Mouse (Mus musculus) kidney, adult 2 months (tissue): ENCODE data around the gene Hexim2. TPM values are rescaled to one million over a fixed set of nuclear protein-coding genes. Genes with fewer than 3 reads are reported as not detected.

Source experiments
- DNase-seq: peaks from one replicate; pipeline ENCODE4 v3.0.0; 2021
- H3K27ac ChIP-seq: fragments of 200-500 bp; 2 replicates; pipeline ENCODE4 v1.5.1; 2012; ENCODE audit warnings: low read depth, low read length, control low read depth, inconsistent platforms; ENCODE audit not compliant: insufficient read depth
- H3K27me3 ChIP-seq: fragments of 200-500 bp; replicated peaks from 2 replicates; pipeline ENCODE4 v1.6.1; 2012; ENCODE audit warnings: mild to moderate bottlenecking, moderate library complexity, low read length, inconsistent platforms; ENCODE audit not compliant: control insufficient read depth, insufficient read depth
- H3K36me3 ChIP-seq: fragments of 200-500 bp; 2 replicates; pipeline ENCODE4 v1.6.1; 2012; ENCODE audit warnings: mild to moderate bottlenecking, moderate library complexity, low read length, inconsistent platforms; ENCODE audit not compliant: control insufficient read depth, insufficient read depth
- H3K4me1 ChIP-seq: fragments of 200-500 bp; 2 replicates; pipeline ENCODE4 v1.6.1; 2011; ENCODE audit warnings: low read length; ENCODE audit not compliant: control insufficient read depth, insufficient read depth
- H3K4me3 ChIP-seq: fragments of 200-500 bp; 2 replicates; pipeline ENCODE4 v1.5.1; 2011; ENCODE audit warnings: mild to moderate bottlenecking, low read depth, low read length, control low read depth; ENCODE audit not compliant: insufficient read depth
- CTCF ChIP-seq: fragments of 200-500 bp; conservative IDR thresholded peaks from 2 replicates; pipeline ENCODE4 v1.5.1; 2011; ENCODE audit warnings: low read depth, mild to moderate bottlenecking, control low read depth, low read length, moderate library complexity, mixed read lengths; ENCODE audit not compliant: insufficient read depth, insufficient read length
- POLR2A ChIP-seq: fragments of 200-500 bp; IDR thresholded peaks from one replicate; pipeline ENCODE4 v1.6.1; 2011; ENCODE audit warnings: low read depth, low read length, control low read depth
- WGBS: fragments of 180-500 bp; shearing (Covaris S2); methylation state at CpG from one replicate; pipeline ENCODE4 v1.1.7; 2018; 5-methylcytosine and 5-hydroxymethylcytosine counted together
- polyA plus RNA-seq: library from polyadenylated mRNA; depleted of rRNA; stranded (reverse); fragments of >200 nt; gene quantifications from 2 replicates; pipeline ENCODE4 v1.2.3, GENCODE M21; 2012

The Hexim2 gene
- polyA plus RNA-seq, 1 experiment = 4.0 TPM

DNA sequence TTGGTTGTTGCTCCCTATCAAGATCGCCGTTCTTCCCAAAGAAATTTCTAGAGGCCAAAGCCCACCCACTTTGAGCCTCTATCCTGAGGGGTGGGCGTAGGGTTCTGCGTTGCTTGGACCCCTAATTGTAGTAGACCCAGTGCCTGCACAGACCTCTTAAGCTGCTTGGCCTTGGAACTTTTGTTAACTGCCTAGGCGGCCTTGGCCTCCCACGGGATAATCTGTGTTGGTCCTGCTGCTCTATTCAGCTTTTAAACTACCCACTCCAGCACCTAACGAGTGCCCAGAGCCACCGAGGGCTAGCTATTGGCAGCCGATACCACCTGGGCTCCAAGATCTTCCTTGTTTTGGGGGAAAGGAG lies 19.7 kb upstream of the Hexim2 start:
- no peaks in the 10 kb centered on the region for H3K27me3 ChIP-seq
- peak overlapping the region; percentile 65 for H3K27ac ChIP-seq
- TF ChIP-seq CTCF (no peak), POLR2A (no peak)
- H3K4me1 ChIP-seq = peaks cover 21% of the 10 kb centered on the region
- H3K4me3 ChIP-seq = peak overlapping the region; percentile 6; the same call in 1 of the 2 replicates
- peak; percentile 41 for DNase-seq
- H3K36me3 ChIP-seq = no peaks in the 10 kb centered on the region
- WGBS = 33% methylated on average over 9 of the region's 9 CpGs

DNA sequence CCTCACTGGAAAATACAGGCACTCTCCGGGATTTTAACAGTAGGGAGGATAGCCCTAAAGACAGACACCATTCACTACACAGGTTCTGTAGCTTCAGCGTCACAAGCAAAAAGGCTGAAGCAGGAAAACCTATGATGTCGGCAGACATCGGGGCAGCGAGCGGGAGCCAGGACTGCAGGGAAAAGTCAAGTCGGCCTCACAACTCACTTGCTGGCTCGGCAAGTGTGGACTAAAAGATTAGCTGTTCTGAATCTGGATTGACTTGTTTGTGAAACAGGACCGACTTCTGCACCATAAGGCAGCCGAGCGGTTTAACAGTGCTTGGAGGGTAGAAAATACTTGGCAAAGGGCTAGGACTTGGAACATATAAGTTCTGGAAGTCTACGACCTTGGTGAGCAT lies 19.2 kb upstream of the Hexim2 start:
- Histone ChIP-seq H3K27me3 (no peaks in the 10 kb centered on the region), H3K36me3 (no peaks in the 10 kb centered on the region), H3K4me3 (no peak overlapping the region), H3K4me1 (peaks cover 21% of the 10 kb centered on the region), H3K27ac (peak overlapping the region; percentile 65)
- WGBS = 53% methylated on average over 12 of the region's 12 CpGs
- TF ChIP-seq CTCF (no peak), POLR2A (no peak)
- peak; percentile 35 for DNase-seq

- no peaks in the 10 kb centered on the region for H3K36me3 ChIP-seq
- DNase-seq = no peak
- no peaks in the 10 kb centered on the region for H3K27me3 ChIP-seq
- H3K4me3 ChIP-seq = no peak overlapping the region
- WGBS = 70% methylated on average over 4 of the region's 4 CpGs
- H3K4me1 ChIP-seq = peaks cover 24% of the 10 kb centered on the region
- TF ChIP-seq CTCF (no peak), POLR2A (no peak)
- no peak overlapping the region for H3K27ac ChIP-seq
These were observed 18.5 kb upstream of the Hexim2 start for GRCm38 (mm10) chr11:103113771-103114170.

DNA sequence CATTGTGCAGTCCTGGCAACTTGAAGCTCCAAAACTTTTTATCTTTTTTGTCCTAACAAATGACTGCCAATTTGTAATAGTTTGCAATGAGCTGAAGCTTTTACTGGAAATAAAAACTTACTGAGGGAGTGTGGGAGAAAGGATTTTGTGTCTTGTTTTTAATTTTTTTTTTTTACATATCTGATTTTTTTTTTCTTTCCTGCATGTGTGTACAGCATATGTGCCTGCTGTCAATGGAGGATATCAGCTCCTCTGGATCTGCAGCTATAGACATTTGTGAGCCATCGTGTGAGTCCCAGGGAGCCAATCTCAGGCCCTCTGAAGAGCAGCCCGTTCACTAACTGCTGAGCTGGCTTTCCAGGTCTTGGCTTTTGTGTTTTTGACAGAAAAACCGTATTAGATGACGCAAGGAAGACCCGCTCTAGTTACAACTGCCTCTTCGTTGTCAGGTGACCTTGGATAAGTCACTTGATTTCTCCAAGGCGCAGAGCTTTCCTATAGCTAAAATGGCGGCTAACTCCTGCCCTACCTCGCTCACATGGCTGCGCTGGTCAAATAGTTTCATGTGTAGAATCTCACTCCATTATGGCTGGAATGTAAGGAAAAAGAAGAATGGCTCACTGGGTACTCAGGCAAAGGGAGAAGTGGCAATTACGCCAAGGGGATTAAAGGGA lies 17.8 kb upstream of the Hexim2 start:
- WGBS = 85% methylated on average over 11 of the region's 11 CpGs
- H3K27me3 ChIP-seq = no peaks in the 10 kb centered on the region
- peaks cover 24% of the 10 kb centered on the region for H3K4me1 ChIP-seq

DNA sequence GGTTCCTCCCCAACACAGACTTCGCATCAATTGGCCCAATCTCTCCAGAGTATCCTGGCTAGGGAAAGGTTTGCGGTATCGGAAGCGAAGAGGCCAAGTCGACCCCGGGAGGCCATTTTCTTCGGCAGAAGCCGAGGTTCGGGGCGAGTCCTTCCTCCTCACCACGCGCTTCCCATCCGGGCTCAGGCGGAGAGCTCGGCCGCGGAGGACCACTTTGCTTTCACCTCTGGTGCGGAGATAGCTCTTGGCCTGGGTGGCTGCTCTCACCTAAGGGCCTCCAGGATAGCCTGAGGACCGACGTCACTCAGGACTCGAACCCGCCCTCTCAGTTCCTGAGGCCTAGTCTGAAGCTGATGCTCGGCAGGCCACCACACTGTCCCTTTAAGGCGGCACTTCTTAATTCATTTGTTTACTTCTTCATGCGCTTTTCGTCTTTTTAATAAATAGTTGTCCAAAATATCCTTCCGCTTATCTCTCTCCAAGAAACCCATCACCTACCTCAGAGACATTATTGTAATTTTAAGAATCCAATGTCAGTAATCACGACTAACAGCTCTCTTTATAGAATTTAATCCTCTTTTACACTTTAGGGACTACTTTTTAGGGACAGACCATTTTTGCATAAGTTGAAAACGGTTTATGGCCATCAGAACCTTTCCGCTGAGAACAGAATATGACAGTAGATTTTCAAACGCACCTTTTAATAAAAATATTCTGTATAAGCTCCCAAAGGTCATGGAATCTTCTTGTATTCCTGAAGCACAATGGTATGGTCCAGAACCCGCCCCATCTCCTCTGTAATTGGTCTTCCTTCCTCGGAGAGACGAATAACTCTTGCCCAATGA lies 16.8 kb upstream of the Hexim2 start:
- Histone ChIP-seq H3K27me3 (no peaks in the 10 kb centered on the region), H3K36me3 (no peaks in the 10 kb centered on the region), H3K4me1 (peaks cover 24% of the 10 kb centered on the region), H3K4me3 (peak overlapping the region; percentile 98), H3K27ac (peak overlapping the region; percentile 100)
- WGBS = under 1% methylated on average over 34 of the region's 34 CpGs
- DNase-seq = peak; percentile 94
- no peak for TF ChIP-seq CTCF
- peak; percentile 52 for TF ChIP-seq POLR2A

More for the DNA sequence above, 17.8 kb upstream of the Hexim2 start:
- peak overlapping the region; percentile 98 for H3K4me3 ChIP-seq
- TF ChIP-seq CTCF = no peak
- TF ChIP-seq POLR2A = no peak
- peak overlapping the region; percentile 100 for H3K27ac ChIP-seq
- no peak for DNase-seq
- no peaks in the 10 kb centered on the region for H3K36me3 ChIP-seq

GRCm38 (mm10) chr11:103116008-103116818 lies 16.0 kb upstream of the Hexim2 start, which contains the start of gene Hexim1:
Gene Hexim1, plus strand, starts transcription at chr11:103116231.
- under 1% methylated on average over 52 of the region's 53 CpGs for WGBS
- Histone ChIP-seq H3K36me3 (no peaks in the 10 kb centered on the region), H3K4me3 (peak within 1 kb of the TSS; percentile 98)

More at GRCm38 (mm10) chr11:103116008-103116818, 16.0 kb upstream of the Hexim2 start, which contains the start of gene Hexim1:
- peak; percentile 98 for TF ChIP-seq POLR2A
- 0 out of 2 replicates have a peak, but pooled peaks have one; percentile 3 for TF ChIP-seq CTCF
- H3K4me1 ChIP-seq = peaks cover 23% of the 10 kb centered on the region
- DNase-seq = peak; percentile 100
- H3K27ac ChIP-seq = peak within 1 kb of the TSS; percentile 100
- H3K27me3 ChIP-seq = no peaks in the 10 kb centered on the region
